Mouse (Mus musculus) gastrocnemius, adult 18-20 months (tissue): ENCODE results near the gene Dennd6b. TPM values are rescaled to one million over a fixed set of nuclear protein-coding genes. Genes with fewer than 3 reads are reported as not detected.
A peak's percentile ranks its signal among the peaks of the same experiment; 100 is the strongest.

Experiments
- DNase-seq: peaks from one replicate; pipeline ENCODE4 v3.0.0; 2021; ENCODE audit warnings: low spot score
- long read RNA-seq, 2 experiments: library from polyadenylated mRNA; stranded (forward); transcript quantifications; one replicate each; pipeline ENCODE4 v2.0.0; 2021
- total RNA-seq, 2 experiments: library from RNA; stranded (reverse); gene quantifications; 2 replicates each; pipeline ENCODE4 v1.2.3; 2021

Gene Dennd6b
- total RNA-seq = 1 to 10 TPM; 8.8 to 9.6 TPM
- long read RNA-seq, experiment 1, full-length matches to known transcripts = 15 of 26 reads
- long read RNA-seq, experiment 1, partial matches to known transcripts = 1 of 26 reads
- long read RNA-seq, experiment 1, other reads (novel, unspliced or antisense) = 10 of 26 reads
- long read RNA-seq, experiment 2, full-length matches to known transcripts = 15 of 26 reads
- long read RNA-seq, experiment 2, partial matches to known transcripts = 2 of 26 reads
- long read RNA-seq, experiment 2, other reads (novel, unspliced or antisense) = 9 of 26 reads

- peak; percentile 98 for DNase-seq
Measured at GRCm38 (mm10) chr15:89196313-89196706, at the start of gene Dennd6b. Gene Dennd6b (minus strand): TSS chr15:89196496.

GRCm38 (mm10) chr15:89241025-89241424 is 44.7 kb upstream of the Dennd6b start:
- DNase-seq = no peak

GRCm38 (mm10) chr15:89239751-89240392 is 43.6 kb upstream of the Dennd6b start:
- DNase-seq = no peak

- DNase-seq = no peak
Measured at GRCm38 (mm10) chr15:89234052-89234451, 37.8 kb upstream of the Dennd6b start.

GRCm38 (mm10) chr15:89233586-89233985 is 37.3 kb upstream of the Dennd6b start:
- DNase-seq = peak; percentile 74

- DNase-seq = peak; percentile 87
Measured at GRCm38 (mm10) chr15:89215611-89216233, 19.4 kb upstream of the Dennd6b start.

GRCm38 (mm10) chr15:89214953-89215352 is 18.7 kb upstream of the Dennd6b start:
- no peak for DNase-seq

GRCm38 (mm10) chr15:89213517-89213916 is 17.2 kb upstream of the Dennd6b start:
- no peak for DNase-seq

GRCm38 (mm10) chr15:89212495-89212894 is 16.2 kb upstream of the Dennd6b start:
- no peak for DNase-seq

GRCm38 (mm10) chr15:89211716-89212461 is 15.6 kb upstream of the Dennd6b start:
- DNase-seq = peak; percentile 23

- DNase-seq = peak; percentile 86
Measured at GRCm38 (mm10) chr15:89210915-89211715, 14.8 kb upstream of the Dennd6b start, which contains the start of gene Ppp6r2. Gene Ppp6r2 (plus strand): TSS chr15:89211553.

GRCm38 (mm10) chr15:89209886-89210761 is 13.8 kb upstream of the Dennd6b start:
- DNase-seq = peak; percentile 93

- no peak for DNase-seq
Measured at GRCm38 (mm10) chr15:89207457-89207856, 11.2 kb upstream of the Dennd6b start.

- DNase-seq = no peak
Measured at GRCm38 (mm10) chr15:89197056-89197455, 760 bp upstream of the Dennd6b start.

- DNase-seq = peak; percentile 93
Measured at GRCm38 (mm10) chr15:89195690-89196312, 495 bp downstream of the Dennd6b start.

- no peak for DNase-seq
Measured at GRCm38 (mm10) chr15:89195261-89195681, 1.0 kb downstream of the Dennd6b start.

GRCm38 (mm10) chr15:89184937-89185227 is 11.4 kb downstream of the Dennd6b start:
- no peak for DNase-seq

- DNase-seq = no peak
Measured at GRCm38 (mm10) chr15:89184141-89184936, 12.0 kb downstream of the Dennd6b start.

- no peak for DNase-seq
Measured at GRCm38 (mm10) chr15:89182842-89183241, 13.5 kb downstream of the Dennd6b start.
